Mouse (Mus musculus) olfactory bulb, adult 2 months (tissue): ENCODE results near the gene Eif2b3. TPM values are rescaled to one million over a fixed set of nuclear protein-coding genes. Genes with fewer than 3 reads are reported as not detected.

Experiments used
- H3K27ac ChIP-seq: fragments of 200-500 bp; 2 replicates; pipeline ENCODE4 v1.5.1; 2012; ENCODE audit warnings: low read depth, low read length; ENCODE audit not compliant: insufficient read depth
- H3K4me1 ChIP-seq: fragments of 200-500 bp; 2 replicates; pipeline ENCODE4 v1.6.1; 2012; ENCODE audit warnings: low read length; ENCODE audit not compliant: control insufficient read depth, insufficient read depth
- H3K4me3 ChIP-seq: fragments of 200-500 bp; 2 replicates; pipeline ENCODE4 v1.5.1; 2012; ENCODE audit warnings: mild to moderate bottlenecking, low read depth, low read length, moderate library complexity; ENCODE audit not compliant: insufficient read depth
- CTCF ChIP-seq: fragments of 200-500 bp; IDR thresholded peaks from 2 replicates; pipeline ENCODE4 v1.5.1; 2012; ENCODE audit warnings: low read depth, mild to moderate bottlenecking, low read length, moderate library complexity; ENCODE audit not compliant: insufficient read depth
- POLR2A ChIP-seq: fragments of 200-500 bp; IDR thresholded peaks from 2 replicates; pipeline ENCODE4 v1.6.1; 2012; ENCODE audit warnings: mild to moderate bottlenecking, low read depth, low read length, moderate library complexity; ENCODE audit not compliant: insufficient read depth
- WGBS: fragments of 180-500 bp; shearing (Covaris S2); methylation state at CpG from one replicate; pipeline ENCODE4 v1.1.7; 2018; 5-methylcytosine and 5-hydroxymethylcytosine counted together
- polyA plus RNA-seq: library from polyadenylated mRNA; stranded (reverse); fragments of >200 nt; gene quantifications from 2 replicates; pipeline ENCODE4 v1.2.4, GENCODE M21; 2012; ENCODE audit warnings: low replicate concordance; ENCODE audit not compliant: missing spikeins, insufficient read depth, insufficient read length

Eif2b3 gene
- polyA plus RNA-seq, 1 experiment: not detected

GRCm38 (mm10) chr4:117124218-117124517 is 105.0 kb downstream of the Eif2b3 start:
- H3K4me1 ChIP-seq: peaks cover 30% of the 10 kb centered on the region
- no peak overlapping the region for H3K27ac ChIP-seq
- H3K4me3 ChIP-seq: no peak overlapping the region
- 91% methylated on average over 3 of the region's 3 CpGs for WGBS
- TF ChIP-seq POLR2A (no peak), CTCF (no peak)

- Histone ChIP-seq H3K4me3 (no peak overlapping the region), H3K27ac (peak overlapping the region; percentile 71), H3K4me1 (peaks cover 30% of the 10 kb centered on the region)
- WGBS: 75% methylated on average over 14 of the region's 14 CpGs
- no peak for TF ChIP-seq POLR2A
- TF ChIP-seq CTCF: no peak
Observed at GRCm38 (mm10) chr4:117124518-117125347, 105.5 kb downstream of the Eif2b3 start.

GRCm38 (mm10) chr4:117125348-117125909 is 106.2 kb downstream of the Eif2b3 start, which contains the start of gene Btbd19:
Gene Btbd19 (minus strand): TSS chr4:117125725.
- H3K4me3 ChIP-seq: no peak within 1 kb of the TSS
- peaks cover 30% of the 10 kb centered on the region for H3K4me1 ChIP-seq
- 27% methylated on average over 8 of the region's 8 CpGs for WGBS
- H3K27ac ChIP-seq: peak within 1 kb of the TSS; percentile 71
- TF ChIP-seq POLR2A: no peak
- TF ChIP-seq CTCF: no peak

GRCm38 (mm10) chr4:117125910-117126674 is 106.9 kb downstream of the Eif2b3 start:
- Histone ChIP-seq H3K27ac (peak overlapping the region; percentile 71), H3K4me1 (peaks cover 30% of the 10 kb centered on the region), H3K4me3 (no peak overlapping the region)
- TF ChIP-seq POLR2A (no peak), CTCF (no peak)
- 59% methylated on average over 15 of the region's 15 CpGs for WGBS

- WGBS: 77% methylated on average over 9 of the region's 9 CpGs
- no peak within 1 kb of the TSS for H3K4me3 ChIP-seq
- H3K4me1 ChIP-seq: peaks cover 33% of the 10 kb centered on the region
- peak within 1 kb of the TSS; percentile 71 for H3K27ac ChIP-seq
- TF ChIP-seq CTCF (no peak), POLR2A (no peak)
Observed at GRCm38 (mm10) chr4:117126675-117127290, 107.6 kb downstream of the Eif2b3 start, which contains the start of gene Tctex1d4. Gene Tctex1d4 (plus strand): TSS chr4:117126794.

- WGBS: 92% methylated on average over 33 of the region's 33 CpGs
Observed at GRCm38 (mm10) chr4:117127991-117128686, 108.9 kb downstream of the Eif2b3 start.

GRCm38 (mm10) chr4:117130790-117131189 is 111.6 kb downstream of the Eif2b3 start:
- TF ChIP-seq CTCF: no peak
- no peak for TF ChIP-seq POLR2A
- WGBS: 73% methylated on average over 6 of the region's 6 CpGs

More at GRCm38 (mm10) chr4:117127991-117128686, 108.9 kb downstream of the Eif2b3 start:
- Histone ChIP-seq H3K27ac (no peak overlapping the region), H3K4me3 (no peak overlapping the region), H3K4me1 (peaks cover 36% of the 10 kb centered on the region)
- no peak for TF ChIP-seq POLR2A
- TF ChIP-seq CTCF: no peak

GRCm38 (mm10) chr4:117131198-117131597 is 112.0 kb downstream of the Eif2b3 start:
- TF ChIP-seq CTCF: no peak
- TF ChIP-seq POLR2A: no peak
- WGBS: 70% methylated on average over 6 of the region's 6 CpGs
- H3K27ac ChIP-seq: no peak overlapping the region

More at GRCm38 (mm10) chr4:117130790-117131189, 111.6 kb downstream of the Eif2b3 start:
- H3K27ac ChIP-seq: no peak overlapping the region
- no peak overlapping the region for H3K4me3 ChIP-seq
- H3K4me1 ChIP-seq: peaks cover 25% of the 10 kb centered on the region

More at GRCm38 (mm10) chr4:117131198-117131597, 112.0 kb downstream of the Eif2b3 start:
- Histone ChIP-seq H3K4me3 (no peak overlapping the region), H3K4me1 (peaks cover 21% of the 10 kb centered on the region)
